Mouse (Mus musculus): ENCODE data around the gene Sox30. TPM values are rescaled to one million over a fixed set of nuclear protein-coding genes. Genes with fewer than 3 reads are reported as not detected.

Sox30 gene
- polyA plus RNA-seq, 1 experiment from 2014 or later = 0.17 TPM

- H3K27ac ChIP-seq (ENCODE audit: low read length) = no peak overlapping the region
Measured at GRCm38 (mm10) chr11:46029485-46029884, 49.4 kb downstream of the Sox30 start.

GRCm38 (mm10) chr11:46030026-46030425 lies 49.9 kb downstream of the Sox30 start:
- H3K27ac ChIP-seq (ENCODE audit: low read length) = no peak overlapping the region
- no peak overlapping the region for H3K4me2 ChIP-seq (ENCODE audit: low read depth, low read length)
- WGBS = 70% methylated on average over 2 of the region's 2 CpGs
- no peak overlapping the region for H3K9ac ChIP-seq (ENCODE audit: low read length)
- no peaks in the 10 kb centered on the region for H3K27me3 ChIP-seq (ENCODE audit: control insufficient read depth, insufficient read depth, low read length)
- no peaks in the 10 kb centered on the region for H3K9me3 ChIP-seq (replicated peaks; ENCODE audit: control insufficient read depth, low read length)
- H3K36me3 ChIP-seq (ENCODE audit: control insufficient read depth, insufficient read depth, low read length) = no peaks in the 10 kb centered on the region
- H3K4me1 ChIP-seq (ENCODE audit: control insufficient read depth, insufficient read depth, low read length) = no peaks in the 10 kb centered on the region
- no peak overlapping the region for H3K4me3 ChIP-seq (replicated peaks; ENCODE audit: low read length)
- ATAC-seq (ENCODE audit: insufficient read depth, low FRiP score) = no peak

More at GRCm38 (mm10) chr11:46029485-46029884, 49.4 kb downstream of the Sox30 start:
- no peaks in the 10 kb centered on the region for H3K4me1 ChIP-seq (ENCODE audit: control insufficient read depth, insufficient read depth, low read length)
- no peaks in the 10 kb centered on the region for H3K36me3 ChIP-seq (ENCODE audit: control insufficient read depth, insufficient read depth, low read length)
- no peak for ATAC-seq (ENCODE audit: insufficient read depth, low FRiP score)
- WGBS = 51% methylated on average over 2 of the region's 2 CpGs
- H3K9me3 ChIP-seq (replicated peaks; ENCODE audit: control insufficient read depth, low read length) = no peaks in the 10 kb centered on the region
- no peak overlapping the region for H3K9ac ChIP-seq (ENCODE audit: low read length)
- no peak overlapping the region for H3K4me3 ChIP-seq (replicated peaks; ENCODE audit: low read length)
- H3K27me3 ChIP-seq (ENCODE audit: control insufficient read depth, insufficient read depth, low read length) = no peaks in the 10 kb centered on the region
- H3K4me2 ChIP-seq (ENCODE audit: low read depth, low read length) = no peak overlapping the region

GRCm38 (mm10) chr11:46031470-46031869 lies 51.4 kb downstream of the Sox30 start:
- H3K9me3 ChIP-seq (replicated peaks; ENCODE audit: control insufficient read depth, low read length) = no peaks in the 10 kb centered on the region
- WGBS = 60% methylated on average over 3 of the region's 3 CpGs
- H3K4me3 ChIP-seq (replicated peaks; ENCODE audit: low read length) = no peak overlapping the region
- H3K9ac ChIP-seq (ENCODE audit: low read length) = no peak overlapping the region
- no peak for ATAC-seq (ENCODE audit: insufficient read depth, low FRiP score)
- no peak overlapping the region for H3K4me2 ChIP-seq (ENCODE audit: low read depth, low read length)
- H3K27me3 ChIP-seq (ENCODE audit: control insufficient read depth, insufficient read depth, low read length) = no peaks in the 10 kb centered on the region
- no peak overlapping the region for H3K27ac ChIP-seq (ENCODE audit: low read length)
- H3K4me1 ChIP-seq (ENCODE audit: control insufficient read depth, insufficient read depth, low read length) = no peaks in the 10 kb centered on the region
- H3K36me3 ChIP-seq (ENCODE audit: control insufficient read depth, insufficient read depth, low read length) = no peaks in the 10 kb centered on the region

- Histone ChIP-seq H3K36me3 (ENCODE audit: control insufficient read depth, insufficient read depth, low read length) (no peaks in the 10 kb centered on the region), H3K4me2 (ENCODE audit: low read depth, low read length) (no peak overlapping the region), H3K4me1 (ENCODE audit: control insufficient read depth, insufficient read depth, low read length) (no peaks in the 10 kb centered on the region), H3K4me3 (replicated peaks; ENCODE audit: low read length) (no peak overlapping the region), H3K9me3 (replicated peaks; ENCODE audit: control insufficient read depth, low read length) (no peaks in the 10 kb centered on the region), H3K27ac (ENCODE audit: low read length) (no peak overlapping the region), H3K27me3 (ENCODE audit: control insufficient read depth, insufficient read depth, low read length) (no peaks in the 10 kb centered on the region), H3K9ac (ENCODE audit: low read length) (no peak overlapping the region)
- 87% methylated on average over 7 of the region's 7 CpGs for WGBS
- no peak for ATAC-seq (ENCODE audit: insufficient read depth, low FRiP score)
Measured at GRCm38 (mm10) chr11:46032956-46033355, 52.8 kb downstream of the Sox30 start.

- 0 out of 2 replicates have a peak, but pooled peaks cover 3% of the 10 kb centered on the region for H3K4me1 ChIP-seq (ENCODE audit: control insufficient read depth, insufficient read depth, low read length)
- no peak overlapping the region for H3K4me2 ChIP-seq (ENCODE audit: low read depth, low read length)
- no peaks in the 10 kb centered on the region for H3K9me3 ChIP-seq (replicated peaks; ENCODE audit: control insufficient read depth, low read length)
- H3K36me3 ChIP-seq (ENCODE audit: control insufficient read depth, insufficient read depth, low read length) = no peaks in the 10 kb centered on the region
- H3K9ac ChIP-seq (ENCODE audit: low read length) = no peak overlapping the region
- no peaks in the 10 kb centered on the region for H3K27me3 ChIP-seq (ENCODE audit: control insufficient read depth, insufficient read depth, low read length)
- ATAC-seq (ENCODE audit: insufficient read depth, low FRiP score) = no peak
- no peak overlapping the region for H3K27ac ChIP-seq (ENCODE audit: low read length)
- 89% methylated on average over 10 of the region's 10 CpGs for WGBS
- H3K4me3 ChIP-seq (replicated peaks; ENCODE audit: low read length) = no peak overlapping the region
Measured at GRCm38 (mm10) chr11:46036374-46036773, 56.3 kb downstream of the Sox30 start.

- H3K36me3 ChIP-seq (ENCODE audit: control insufficient read depth, insufficient read depth, low read length) = no peaks in the 10 kb centered on the region
- no peak overlapping the region for H3K9ac ChIP-seq (ENCODE audit: low read length)
- no peaks in the 10 kb centered on the region for H3K9me3 ChIP-seq (replicated peaks; ENCODE audit: control insufficient read depth, low read length)
- H3K27ac ChIP-seq (ENCODE audit: low read length) = no peak overlapping the region
- ATAC-seq (ENCODE audit: insufficient read depth, low FRiP score) = no peak
- no peak overlapping the region for H3K4me3 ChIP-seq (replicated peaks; ENCODE audit: low read length)
- no peak overlapping the region for H3K4me2 ChIP-seq (ENCODE audit: low read depth, low read length)
- H3K4me1 ChIP-seq (ENCODE audit: control insufficient read depth, insufficient read depth, low read length) = 0 out of 2 replicates have a peak, but pooled peaks cover 3% of the 10 kb centered on the region
- 60% methylated on average over 15 of the region's 15 CpGs for WGBS
- H3K27me3 ChIP-seq (ENCODE audit: control insufficient read depth, insufficient read depth, low read length) = no peaks in the 10 kb centered on the region
Measured at GRCm38 (mm10) chr11:46038901-46039300, 58.8 kb downstream of the Sox30 start.

- WGBS = 60% methylated on average over 11 of the region's 11 CpGs
- no peak for ATAC-seq (ENCODE audit: insufficient read depth, low FRiP score)
Measured at GRCm38 (mm10) chr11:46039335-46039734, 59.2 kb downstream of the Sox30 start.

GRCm38 (mm10) chr11:46040841-46041556 lies 60.9 kb downstream of the Sox30 start:
- Histone ChIP-seq H3K4me2 (ENCODE audit: low read depth, low read length) (no peak overlapping the region), H3K27me3 (ENCODE audit: control insufficient read depth, insufficient read depth, low read length) (no peaks in the 10 kb centered on the region), H3K27ac (ENCODE audit: low read length) (no peak overlapping the region), H3K4me3 (replicated peaks; ENCODE audit: low read length) (no peak overlapping the region), H3K36me3 (ENCODE audit: control insufficient read depth, insufficient read depth, low read length) (no peaks in the 10 kb centered on the region), H3K9ac (ENCODE audit: low read length) (no peak overlapping the region), H3K4me1 (ENCODE audit: control insufficient read depth, insufficient read depth, low read length) (0 out of 2 replicates have a peak, but pooled peaks cover 3% of the 10 kb centered on the region), H3K9me3 (replicated peaks; ENCODE audit: control insufficient read depth, low read length) (no peaks in the 10 kb centered on the region)
- no peak for ATAC-seq (ENCODE audit: insufficient read depth, low FRiP score)
- WGBS = 74% methylated on average over 9 of the region's 9 CpGs

More at GRCm38 (mm10) chr11:46039335-46039734, 59.2 kb downstream of the Sox30 start:
- H3K4me3 ChIP-seq (replicated peaks; ENCODE audit: low read length) = no peak overlapping the region
- H3K9me3 ChIP-seq (replicated peaks; ENCODE audit: control insufficient read depth, low read length) = no peaks in the 10 kb centered on the region
- 0 out of 2 replicates have a peak, but pooled peaks cover 3% of the 10 kb centered on the region for H3K4me1 ChIP-seq (ENCODE audit: control insufficient read depth, insufficient read depth, low read length)
- no peak overlapping the region for H3K9ac ChIP-seq (ENCODE audit: low read length)
- H3K36me3 ChIP-seq (ENCODE audit: control insufficient read depth, insufficient read depth, low read length) = no peaks in the 10 kb centered on the region
- no peak overlapping the region for H3K27ac ChIP-seq (ENCODE audit: low read length)
- no peaks in the 10 kb centered on the region for H3K27me3 ChIP-seq (ENCODE audit: control insufficient read depth, insufficient read depth, low read length)
- H3K4me2 ChIP-seq (ENCODE audit: low read depth, low read length) = no peak overlapping the region

GRCm38 (mm10) chr11:46041607-46042267 lies 61.6 kb downstream of the Sox30 start:
- 63% methylated on average over 12 of the region's 12 CpGs for WGBS
- Histone ChIP-seq H3K4me2 (ENCODE audit: low read depth, low read length) (no peak overlapping the region), H3K36me3 (ENCODE audit: control insufficient read depth, insufficient read depth, low read length) (no peaks in the 10 kb centered on the region), H3K9ac (ENCODE audit: low read length) (no peak overlapping the region), H3K27ac (ENCODE audit: low read length) (no peak overlapping the region), H3K4me3 (replicated peaks; ENCODE audit: low read length) (no peak overlapping the region), H3K4me1 (ENCODE audit: control insufficient read depth, insufficient read depth, low read length) (0 out of 2 replicates have a peak, but pooled peaks cover 3% of the 10 kb centered on the region), H3K27me3 (ENCODE audit: control insufficient read depth, insufficient read depth, low read length) (no peaks in the 10 kb centered on the region), H3K9me3 (replicated peaks; ENCODE audit: control insufficient read depth, low read length) (no peaks in the 10 kb centered on the region)
- ATAC-seq (ENCODE audit: insufficient read depth, low FRiP score) = no peak

Data from stomach, embryonic 16.5 days (tissue).